Mouse (Mus musculus): ENCODE data around the gene Shroom4. TPM values are rescaled to one million over a fixed set of nuclear protein-coding genes. Genes with fewer than 3 reads are reported as not detected.

The Shroom4 gene
- total RNA-seq, 2 experiments from 2014 or later, result 4.4 to 5.0 TPM

Other genes with a start within 250 kb of the Shroom4 start
- 10 to 100 TPM; 26.4 to 26.6 TPM for gene Nudt10, start 226.8 kb upstream of the Shroom4 start, total RNA-seq (2021)
- under 1 TPM; 0.30 to 0.34 TPM for gene Bmp15, start 79.1 kb upstream of the Shroom4 start, total RNA-seq (2021)

Data from left cerebral cortex, postnatal 36 days (tissue).